Mouse (Mus musculus): ENCODE data around the gene Accs. TPM values are rescaled to one million over a fixed set of nuclear protein-coding genes. Genes with fewer than 3 reads are reported as not detected.

The Accs gene
- polyA plus RNA-seq, 1 experiment, result 10.6 TPM

DNA sequence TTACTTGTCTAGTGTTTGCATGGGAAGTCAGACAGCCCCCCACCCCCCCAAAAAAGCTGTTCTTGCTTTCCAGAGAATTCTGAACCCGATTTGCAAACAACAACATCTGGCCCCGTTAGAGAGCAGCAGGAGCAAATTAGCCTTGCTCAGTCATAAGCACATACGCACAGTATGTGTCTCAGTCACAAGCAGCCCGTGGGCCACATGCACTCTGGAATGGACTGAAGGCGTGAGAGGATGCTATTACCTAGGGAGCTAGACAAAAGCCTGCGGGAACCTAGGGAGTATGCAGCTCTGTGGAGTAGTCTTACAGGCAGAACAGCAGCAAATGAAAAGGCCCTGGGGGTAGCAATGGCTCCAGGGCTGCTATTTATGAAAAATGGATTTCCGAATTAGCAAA is 22.5 kb upstream of the Accs start:
- H3K27me3 ChIP-seq (ENCODE audit: control insufficient read depth, insufficient read depth, low read length), result no peaks in the 10 kb centered on the region
- no peak for DNase-seq
- 49% methylated on average over 7 of the region's 7 CpGs for WGBS
- H3K4me1 ChIP-seq (ENCODE audit: control insufficient read depth, insufficient read depth, low read length), result no peaks in the 10 kb centered on the region
- no peak overlapping the region for H3K27ac ChIP-seq (ENCODE audit: insufficient read depth, low read length)
- H3K4me3 ChIP-seq (replicated peaks; ENCODE audit: insufficient read depth, low read depth, low read length), result no peak overlapping the region
- no peak for TF ChIP-seq POLR2A (IDR thresholded peaks at IDR 0.05; ENCODE audit: borderline replicate concordance, insufficient read depth, low read length)
- no peak for TF ChIP-seq CTCF (IDR thresholded peaks at IDR 0.05; ENCODE audit: borderline replicate concordance, insufficient read depth, low read depth, low read length)

DNA sequence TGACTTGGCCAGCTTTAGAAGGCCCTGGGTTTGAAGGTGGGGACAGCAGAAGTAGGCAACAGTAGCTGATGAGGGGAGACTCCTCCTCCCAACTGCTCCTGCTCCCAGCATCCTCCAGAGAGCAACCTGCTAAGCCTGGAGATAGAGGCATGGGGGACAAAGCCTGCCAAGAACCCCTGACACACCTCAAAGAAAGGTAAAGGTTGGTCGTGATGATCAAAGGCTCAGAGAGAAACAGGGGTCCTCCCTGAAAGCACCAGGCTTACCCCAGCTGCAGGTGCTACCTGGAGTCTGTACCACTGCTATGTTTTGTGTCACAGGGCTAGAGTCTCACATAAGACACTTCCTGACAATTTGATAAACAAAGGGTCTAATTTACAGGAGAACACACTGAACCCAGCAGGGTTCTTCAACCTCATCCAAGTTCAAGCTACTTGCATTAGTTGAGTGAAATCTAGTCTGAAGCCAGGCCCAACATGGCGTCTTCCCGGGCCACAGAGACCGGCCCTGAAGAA is 21.7 kb upstream of the Accs start:
- H3K27me3 ChIP-seq (ENCODE audit: control insufficient read depth, insufficient read depth, low read length), result no peaks in the 10 kb centered on the region
- DNase-seq, result no peak
- TF ChIP-seq CTCF (IDR thresholded peaks at IDR 0.05; ENCODE audit: borderline replicate concordance, insufficient read depth, low read depth, low read length) (no peak), POLR2A (IDR thresholded peaks at IDR 0.05; ENCODE audit: borderline replicate concordance, insufficient read depth, low read length) (no peak)
- no peaks in the 10 kb centered on the region for H3K4me1 ChIP-seq (ENCODE audit: control insufficient read depth, insufficient read depth, low read length)
- 87% methylated on average over 4 of the region's 4 CpGs for WGBS
- H3K4me3 ChIP-seq (replicated peaks; ENCODE audit: insufficient read depth, low read depth, low read length), result no peak overlapping the region
- no peak overlapping the region for H3K27ac ChIP-seq (ENCODE audit: insufficient read depth, low read length)

DNA sequence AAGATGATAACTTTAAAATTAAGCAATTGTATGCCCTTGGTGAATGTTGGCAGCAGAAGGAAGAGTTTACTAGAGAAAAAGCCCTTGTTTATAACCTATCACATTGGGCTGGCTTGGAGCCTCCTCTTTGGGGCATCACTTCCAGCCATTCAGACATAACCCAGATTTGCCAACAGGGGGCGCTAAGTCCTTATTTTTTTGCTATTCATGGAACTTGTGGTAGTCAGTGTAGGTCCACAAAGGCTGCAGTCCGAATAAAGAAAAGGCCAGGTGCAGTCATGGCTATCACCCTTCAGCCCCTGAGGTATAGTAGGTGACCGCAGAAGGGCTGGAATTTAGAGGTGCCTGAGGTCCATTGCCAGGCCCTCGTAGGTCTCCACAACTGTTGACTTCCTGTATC is 21.1 kb upstream of the Accs start:
- 45% methylated on average over 4 of the region's 4 CpGs for WGBS
- peak; percentile 66 to 75 for DNase-seq
- Histone ChIP-seq H3K27me3 (ENCODE audit: control insufficient read depth, insufficient read depth, low read length) (no peaks in the 10 kb centered on the region), H3K27ac (ENCODE audit: insufficient read depth, low read length) (no peak overlapping the region), H3K4me1 (ENCODE audit: control insufficient read depth, insufficient read depth, low read length) (no peaks in the 10 kb centered on the region), H3K4me3 (replicated peaks; ENCODE audit: insufficient read depth, low read depth, low read length) (no peak overlapping the region)
- peak; percentile 66 for TF ChIP-seq CTCF (IDR thresholded peaks at IDR 0.05; ENCODE audit: borderline replicate concordance, insufficient read depth, low read depth, low read length)
- no peak for TF ChIP-seq POLR2A (IDR thresholded peaks at IDR 0.05; ENCODE audit: borderline replicate concordance, insufficient read depth, low read length)

DNA sequence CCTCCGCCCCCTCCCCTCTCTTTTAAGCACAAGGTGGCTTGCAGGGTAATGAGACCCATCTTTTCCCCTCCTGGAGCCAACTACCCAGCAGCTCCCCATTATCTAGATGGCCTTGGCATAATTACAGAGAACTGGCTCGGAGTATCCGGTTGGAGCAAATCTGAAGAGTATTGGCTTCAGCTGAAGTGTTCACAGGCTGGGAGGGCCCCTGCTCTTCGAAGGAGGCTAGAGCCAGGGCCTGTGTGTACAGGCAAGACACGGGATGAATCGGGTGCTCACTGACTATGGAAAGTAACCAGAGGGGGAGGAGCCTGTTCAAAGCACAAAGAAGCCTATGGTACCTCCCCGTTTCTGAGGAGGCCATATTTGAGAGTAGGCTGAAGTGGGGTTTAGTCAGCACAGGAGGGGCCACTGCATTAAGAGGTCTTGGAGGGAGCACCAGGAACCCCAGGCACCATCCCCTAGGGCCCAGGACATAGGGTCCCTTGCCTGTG is 19.4 kb upstream of the Accs start, which contains the start of gene Accsl:
Gene Accsl, minus strand, starts transcription at position 51 of the 494 bp plus-strand sequence.
- no peaks in the 10 kb centered on the region for H3K27me3 ChIP-seq (ENCODE audit: control insufficient read depth, insufficient read depth, low read length)
- no peak within 1 kb of the TSS for H3K4me3 ChIP-seq (replicated peaks; ENCODE audit: insufficient read depth, low read depth, low read length)
- TF ChIP-seq POLR2A (IDR thresholded peaks at IDR 0.05; ENCODE audit: borderline replicate concordance, insufficient read depth, low read length) (no peak), CTCF (IDR thresholded peaks at IDR 0.05; ENCODE audit: borderline replicate concordance, insufficient read depth, low read depth, low read length) (no peak)
- no peaks in the 10 kb centered on the region for H3K4me1 ChIP-seq (ENCODE audit: control insufficient read depth, insufficient read depth, low read length)
- no peak for DNase-seq
- 40% methylated on average over 7 of the region's 7 CpGs for WGBS
- no peak within 1 kb of the TSS for H3K27ac ChIP-seq (ENCODE audit: insufficient read depth, low read length)

DNA sequence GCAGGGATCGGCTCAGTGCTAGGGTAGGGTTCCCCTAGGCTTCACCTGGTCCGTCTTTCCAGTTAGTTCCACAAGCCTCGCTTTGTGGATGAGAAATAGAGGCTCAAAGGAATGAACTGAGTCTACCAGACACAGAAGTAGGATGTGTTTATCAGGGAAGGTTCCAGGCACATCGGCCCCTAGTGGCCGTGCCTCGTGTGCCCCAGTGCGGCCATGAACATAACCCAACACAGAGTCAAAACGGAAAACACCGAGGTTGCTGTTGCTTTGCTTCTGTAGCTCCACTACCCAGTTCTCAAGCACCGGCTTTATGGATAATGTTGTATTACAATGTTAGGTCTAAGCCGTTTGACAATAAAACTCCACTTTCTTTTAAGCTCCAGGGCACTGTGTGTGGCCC is 18.8 kb upstream of the Accs start:
- TF ChIP-seq POLR2A (IDR thresholded peaks at IDR 0.05; ENCODE audit: borderline replicate concordance, insufficient read depth, low read length), result no peak
- 92% methylated on average over 11 of the region's 11 CpGs for WGBS
- DNase-seq, result no peak
- Histone ChIP-seq H3K27me3 (ENCODE audit: control insufficient read depth, insufficient read depth, low read length) (no peaks in the 10 kb centered on the region), H3K4me1 (ENCODE audit: control insufficient read depth, insufficient read depth, low read length) (no peaks in the 10 kb centered on the region), H3K4me3 (replicated peaks; ENCODE audit: insufficient read depth, low read depth, low read length) (no peak overlapping the region), H3K27ac (ENCODE audit: insufficient read depth, low read length) (no peak overlapping the region)

DNA sequence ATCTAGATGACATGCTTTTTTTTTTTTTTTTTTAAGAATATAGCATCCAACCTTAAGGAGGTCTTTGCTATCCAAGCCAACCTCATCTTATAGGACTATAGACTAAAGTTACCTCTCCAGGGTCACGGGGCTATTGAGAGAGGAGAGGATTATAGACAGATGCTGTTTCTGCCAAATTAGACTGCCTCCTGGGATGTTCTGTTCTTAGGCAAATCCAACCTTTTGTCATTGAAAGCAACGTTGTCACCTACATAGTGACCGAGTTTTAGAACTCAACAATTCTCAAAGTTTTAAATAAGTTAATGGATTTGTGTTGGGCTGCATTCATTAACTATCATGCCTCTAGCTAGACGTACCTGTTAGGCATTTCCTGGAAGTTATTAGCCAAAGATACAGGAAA is 13.5 kb upstream of the Accs start:
- 82% methylated on average over 4 of the region's 4 CpGs for WGBS
- no peaks in the 10 kb centered on the region for H3K4me1 ChIP-seq (ENCODE audit: control insufficient read depth, insufficient read depth, low read length)
- H3K4me3 ChIP-seq (replicated peaks; ENCODE audit: insufficient read depth, low read depth, low read length), result no peak overlapping the region
- no peak for DNase-seq
- H3K27ac ChIP-seq (ENCODE audit: insufficient read depth, low read length), result no peak overlapping the region
- no peaks in the 10 kb centered on the region for H3K27me3 ChIP-seq (ENCODE audit: control insufficient read depth, insufficient read depth, low read length)
- TF ChIP-seq CTCF (IDR thresholded peaks at IDR 0.05; ENCODE audit: borderline replicate concordance, insufficient read depth, low read depth, low read length) (no peak), POLR2A (IDR thresholded peaks at IDR 0.05; ENCODE audit: borderline replicate concordance, insufficient read depth, low read length) (no peak)

DNA sequence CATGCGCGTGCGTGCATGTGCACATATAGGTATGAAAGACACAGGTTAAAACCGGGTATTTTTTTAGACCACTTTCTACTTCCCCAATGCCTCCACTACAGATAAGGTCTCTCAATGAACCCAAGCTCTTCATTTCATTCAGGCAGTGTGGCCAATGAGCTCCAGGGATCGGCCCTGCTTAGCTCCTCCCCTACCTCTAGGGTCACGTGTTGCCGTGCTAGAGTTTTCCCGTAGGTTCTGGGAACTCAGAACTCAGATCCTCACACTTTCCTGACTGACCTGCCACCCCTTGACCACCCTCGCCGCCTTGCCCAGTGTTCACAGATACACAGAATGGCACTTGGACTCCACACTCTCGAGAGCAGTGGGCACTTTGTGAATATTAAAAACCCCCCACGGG is 9.1 kb upstream of the Accs start:
- Histone ChIP-seq H3K4me1 (ENCODE audit: control insufficient read depth, insufficient read depth, low read length) (no peaks in the 10 kb centered on the region), H3K4me3 (replicated peaks; ENCODE audit: insufficient read depth, low read depth, low read length) (no peak overlapping the region), H3K27me3 (ENCODE audit: control insufficient read depth, insufficient read depth, low read length) (no peaks in the 10 kb centered on the region), H3K27ac (ENCODE audit: insufficient read depth, low read length) (no peak overlapping the region)
- 71% methylated on average over 12 of the region's 12 CpGs for WGBS
- DNase-seq, result no peak
- no peak for TF ChIP-seq POLR2A (IDR thresholded peaks at IDR 0.05; ENCODE audit: borderline replicate concordance, insufficient read depth, low read length)

DNA sequence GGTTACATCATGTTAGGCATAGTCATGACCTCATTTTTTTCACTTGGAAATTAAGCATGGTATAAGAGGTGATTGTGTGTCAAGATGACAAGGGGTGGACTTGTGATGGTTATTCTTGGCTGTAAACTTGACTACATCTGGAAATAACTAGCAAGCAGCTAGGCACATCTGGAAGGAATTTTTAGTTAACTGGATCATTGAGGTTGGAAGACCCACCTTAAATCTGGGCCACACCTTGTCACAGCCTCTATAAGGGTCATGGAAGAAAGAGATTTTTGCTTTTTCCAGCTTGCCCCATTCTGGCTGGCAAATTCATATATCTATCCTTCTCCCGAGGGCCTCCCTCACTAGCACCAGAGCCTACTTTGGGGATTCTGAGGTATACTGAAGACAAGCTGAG is 1.6 kb upstream of the Accs start:
- Histone ChIP-seq H3K27ac (ENCODE audit: insufficient read depth, low read length) (no peak overlapping the region), H3K4me1 (ENCODE audit: control insufficient read depth, insufficient read depth, low read length) (no peaks in the 10 kb centered on the region), H3K27me3 (ENCODE audit: control insufficient read depth, insufficient read depth, low read length) (no peaks in the 10 kb centered on the region), H3K4me3 (replicated peaks; ENCODE audit: insufficient read depth, low read depth, low read length) (no peak overlapping the region)
- TF ChIP-seq POLR2A (IDR thresholded peaks at IDR 0.05; ENCODE audit: borderline replicate concordance, insufficient read depth, low read length) (no peak), CTCF (IDR thresholded peaks at IDR 0.05; ENCODE audit: borderline replicate concordance, insufficient read depth, low read depth, low read length) (no peak)
- DNase-seq, result no peak
- 97% methylated on average over 1 of the region's 1 CpGs for WGBS
